Mouse (Mus musculus): ENCODE measurements around the gene Sh3pxd2b.

DNA sequence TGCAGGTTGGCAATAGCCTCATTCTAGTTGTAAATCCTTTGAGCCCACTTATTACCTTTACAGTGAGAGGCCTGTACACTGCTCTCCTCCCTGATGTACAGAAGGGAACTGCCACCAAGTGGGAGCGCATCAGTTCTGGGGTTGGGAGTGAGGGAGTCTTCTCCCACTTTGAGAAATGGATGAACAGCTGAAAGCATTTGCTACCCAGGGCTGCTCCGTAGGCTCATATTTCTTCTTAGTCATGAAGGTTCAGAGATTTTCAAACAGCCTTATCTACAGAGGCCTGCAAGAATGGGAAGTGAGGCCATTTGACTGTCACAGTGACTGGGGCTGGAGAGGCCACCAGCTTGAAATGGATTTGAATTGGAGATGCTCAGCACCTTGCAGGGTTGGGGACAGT, 38.4 kb downstream of the Sh3pxd2b start:
- TF ChIP-seq CTCF (IDR thresholded peaks at IDR 0.05; ENCODE audit: borderline replicate concordance, extremely low read depth, insufficient read depth, insufficient read length) (no peak), POLR2A (IDR thresholded peaks at IDR 0.05; ENCODE audit: borderline replicate concordance, extremely low read depth, insufficient read depth, insufficient read length, poor library complexity, severe bottlenecking) (no peak)
